Mouse (Mus musculus) hindbrain, postnatal 0 days (tissue): ENCODE data around the gene Rab31. TPM values are rescaled to one million over a fixed set of nuclear protein-coding genes. Genes with fewer than 3 reads are reported as not detected.

Source experiments
- ATAC-seq: fragments of 200-750 bp; cut with Nextera tagmentation; 2 replicates; pipeline ENCODE4 v1.8.0; 2017; ENCODE audit warnings: mild to moderate bottlenecking, moderate TSS enrichment, moderate library complexity
- DNase-seq: peaks from one replicate; pipeline ENCODE4 v3.0.0-alpha.2; 2015; ENCODE audit warnings: low spot score
- H3K27ac ChIP-seq: fragments of 300-500 bp; sonication (generic); 2 replicates; pipeline ENCODE4 v1.5.1; 2014; ENCODE audit warnings: mild to moderate bottlenecking
- H3K27me3 ChIP-seq: fragments of 300-500 bp; sonication (generic); 2 replicates; pipeline ENCODE4 v1.6.1; 2014; ENCODE audit warnings: low read length, mixed read lengths; ENCODE audit not compliant: insufficient read depth
- H3K36me3 ChIP-seq: fragments of 300-500 bp; sonication (generic); 2 replicates; pipeline ENCODE4 v1.6.1; 2014; ENCODE audit warnings: low read length, mixed read lengths; ENCODE audit not compliant: insufficient read depth
- H3K4me1 ChIP-seq: fragments of 300-500 bp; sonication (generic); 2 replicates; pipeline ENCODE4 v1.6.1; 2014; ENCODE audit warnings: antibody characterized with exemption, low read length, mixed read lengths; ENCODE audit not compliant: insufficient read depth
- H3K4me2 ChIP-seq: fragments of 300-500 bp; sonication (generic); 2 replicates; pipeline ENCODE4 v1.6.1; 2014; ENCODE audit warnings: low read depth, mild to moderate bottlenecking, low read length, moderate library complexity, mixed read lengths
- H3K4me3 ChIP-seq: fragments of 300-500 bp; sonication (generic); 2 replicates; pipeline ENCODE4 v1.5.1; 2014; ENCODE audit warnings: low read length
- H3K9ac ChIP-seq: fragments of 300-500 bp; sonication (generic); replicated peaks from 2 replicates; pipeline ENCODE4 v1.6.1; 2014; ENCODE audit warnings: mild to moderate bottlenecking, low read length, moderate library complexity, mixed read lengths
- H3K9me3 ChIP-seq: fragments of 300-500 bp; sonication (generic); 2 replicates; pipeline ENCODE4 v1.6.1; 2016; ENCODE audit warnings: low read length, mixed read lengths
- CTCF ChIP-seq: IDR thresholded peaks from 2 replicates; pipeline ENCODE4 v1.5.1; 2016; ENCODE audit warnings: antibody characterized with exemption, control low read depth, low read depth
- WGBS: fragments of 180-500 bp; shearing (Covaris S2); extraction: QIAGEN DNeasy Blood & Tissue Kit; methylation state at CpG from one replicate; pipeline ENCODE4 v1.1.7; 2014; 5-methylcytosine and 5-hydroxymethylcytosine counted together
- polyA plus RNA-seq: library from polyadenylated mRNA; unstranded; fragments of >200 nt; fragmentation: Nextera tagmentation; extraction: Ambion mirVana; gene quantifications from 2 replicates; pipeline ENCODE4 v1.2.1, GENCODE M21; 2015
- total RNA-seq: library from RNA; depleted of rRNA; stranded (reverse); fragments of >200 nt; gene quantifications from 2 replicates; pipeline ENCODE4 v1.2.3, GENCODE M21; 2014

The Rab31 gene
- total and polyA plus RNA-seq, 2 experiments from 2014 or later: 67.2 to 88.1 TPM

GRCm38 (mm10) chr17:65674710-65675171, 97.8 kb downstream of the Rab31 start:
- Histone ChIP-seq H3K9me3 (no peaks in the 10 kb centered on the region), H3K4me2 (no peak overlapping the region), H3K9ac (no peak overlapping the region), H3K36me3 (no peaks in the 10 kb centered on the region), H3K4me1 (no peaks in the 10 kb centered on the region), H3K27me3 (no peaks in the 10 kb centered on the region), H3K4me3 (no peak overlapping the region), H3K27ac (no peak overlapping the region)
- no peak for DNase-seq
- no peak for ATAC-seq
- WGBS: 25% methylated on average over 1 of the region's 1 CpGs
- TF ChIP-seq CTCF: no peak

- H3K27me3 ChIP-seq: no peaks in the 10 kb centered on the region
- ATAC-seq (no peak), DNase-seq (no peak)
- WGBS: 92% methylated on average over 7 of the region's 7 CpGs
- no peak overlapping the region for H3K9ac ChIP-seq
- no peak for TF ChIP-seq CTCF
- H3K4me1 ChIP-seq: no peaks in the 10 kb centered on the region
- no peak overlapping the region for H3K27ac ChIP-seq
- no peaks in the 10 kb centered on the region for H3K36me3 ChIP-seq
- H3K9me3 ChIP-seq: no peaks in the 10 kb centered on the region
- no peak overlapping the region for H3K4me3 ChIP-seq
- no peak overlapping the region for H3K4me2 ChIP-seq
Observed at GRCm38 (mm10) chr17:65672926-65673325, 99.6 kb downstream of the Rab31 start.

GRCm38 (mm10) chr17:65669061-65669460, 103.5 kb downstream of the Rab31 start:
- no peak overlapping the region for H3K9ac ChIP-seq
- DNase-seq: no peak
- WGBS: 88% methylated on average over 4 of the region's 4 CpGs
- H3K4me1 ChIP-seq: no peaks in the 10 kb centered on the region
- no peaks in the 10 kb centered on the region for H3K27me3 ChIP-seq
- H3K4me3 ChIP-seq: no peak overlapping the region
- no peak for ATAC-seq
- H3K4me2 ChIP-seq: no peak overlapping the region
- no peaks in the 10 kb centered on the region for H3K9me3 ChIP-seq
- no peak for TF ChIP-seq CTCF
- H3K27ac ChIP-seq: no peak overlapping the region
- no peaks in the 10 kb centered on the region for H3K36me3 ChIP-seq

GRCm38 (mm10) chr17:65667792-65668191, 104.8 kb downstream of the Rab31 start:
- 85% methylated on average over 14 of the region's 14 CpGs for WGBS
- no peak for DNase-seq
- H3K4me1 ChIP-seq: no peaks in the 10 kb centered on the region
- no peaks in the 10 kb centered on the region for H3K9me3 ChIP-seq
- H3K27ac ChIP-seq: no peak overlapping the region
- H3K4me2 ChIP-seq: no peak overlapping the region
- TF ChIP-seq CTCF: no peak
- no peak overlapping the region for H3K4me3 ChIP-seq
- no peak overlapping the region for H3K9ac ChIP-seq
- no peaks in the 10 kb centered on the region for H3K36me3 ChIP-seq
- H3K27me3 ChIP-seq: no peaks in the 10 kb centered on the region
- ATAC-seq: no peak

GRCm38 (mm10) chr17:65666388-65667161, 106.0 kb downstream of the Rab31 start:
- TF ChIP-seq CTCF: no peak
- H3K9me3 ChIP-seq: no peaks in the 10 kb centered on the region
- no peak overlapping the region for H3K27ac ChIP-seq
- 85% methylated on average over 17 of the region's 17 CpGs for WGBS
- no peak overlapping the region for H3K4me2 ChIP-seq
- DNase-seq: no peak
- no peak overlapping the region for H3K4me3 ChIP-seq
- no peak for ATAC-seq
- H3K27me3 ChIP-seq: no peaks in the 10 kb centered on the region
- H3K9ac ChIP-seq: no peak overlapping the region
- H3K4me1 ChIP-seq: no peaks in the 10 kb centered on the region
- no peaks in the 10 kb centered on the region for H3K36me3 ChIP-seq

GRCm38 (mm10) chr17:65665786-65666387, 106.7 kb downstream of the Rab31 start:
- no peak for TF ChIP-seq CTCF
- no peak for DNase-seq
- Histone ChIP-seq H3K36me3 (no peaks in the 10 kb centered on the region), H3K27ac (no peak overlapping the region), H3K9me3 (no peaks in the 10 kb centered on the region), H3K4me3 (no peak overlapping the region), H3K27me3 (no peaks in the 10 kb centered on the region), H3K4me2 (no peak overlapping the region), H3K9ac (no peak overlapping the region), H3K4me1 (no peaks in the 10 kb centered on the region)
- WGBS: 88% methylated on average over 12 of the region's 12 CpGs
- no peak for ATAC-seq
